Mouse (Mus musculus): Measurements from ENCODE around the gene Hist1h2an.

GRCm38 (mm10) chr13:21783734-21784161 is 3.3 kb downstream of the Hist1h2an start:
- TF ChIP-seq CTCF (IDR thresholded peaks at IDR 0.05; ENCODE audit: low read depth, low read length) (no peak), POLR2A (IDR thresholded peaks at IDR 0.05; ENCODE audit: borderline replicate concordance, low read depth, low read length) (no peak)

Measured in bone marrow macrophage, adult 2 months (primary cell).